Mouse (Mus musculus): ENCODE results near the gene Smco4.

Gene Smco4

GRCm38 (mm10) chr9:15507431-15507875 is 14.2 kb downstream of the Smco4 start:
- peak; percentile 25 for DNase-seq

GRCm38 (mm10) chr9:15509363-15509762 is 16.1 kb downstream of the Smco4 start:
- no peak for DNase-seq

GRCm38 (mm10) chr9:15510557-15511310 is 17.5 kb downstream of the Smco4 start:
- DNase-seq, result no peak

GRCm38 (mm10) chr9:15512918-15513317 is 19.7 kb downstream of the Smco4 start:
- DNase-seq, result no peak

GRCm38 (mm10) chr9:15516007-15516406 is 22.8 kb downstream of the Smco4 start:
- DNase-seq, result no peak

GRCm38 (mm10) chr9:15517979-15518378 is 24.7 kb downstream of the Smco4 start:
- no peak for DNase-seq

GRCm38 (mm10) chr9:15522348-15522747 is 29.1 kb downstream of the Smco4 start:
- DNase-seq, result no peak

GRCm38 (mm10) chr9:15522887-15523286 is 29.7 kb downstream of the Smco4 start:
- no peak for DNase-seq

GRCm38 (mm10) chr9:15523646-15524045 is 30.4 kb downstream of the Smco4 start:
- DNase-seq, result no peak

- DNase-seq, result no peak
These were observed 32.0 kb downstream of the Smco4 start for GRCm38 (mm10) chr9:15525246-15525645.

- DNase-seq, result no peak
These were observed 33.3 kb downstream of the Smco4 start for GRCm38 (mm10) chr9:15526539-15526938.

- DNase-seq, result no peak
These were observed 34.6 kb downstream of the Smco4 start for GRCm38 (mm10) chr9:15527846-15528245.

GRCm38 (mm10) chr9:15528368-15528767 is 35.1 kb downstream of the Smco4 start:
- no peak for DNase-seq

- DNase-seq, result no peak
These were observed 36.2 kb downstream of the Smco4 start for GRCm38 (mm10) chr9:15529275-15529964.

GRCm38 (mm10) chr9:15529965-15530320 is 36.7 kb downstream of the Smco4 start:
- no peak for DNase-seq

GRCm38 (mm10) chr9:15531204-15531603 is 38.0 kb downstream of the Smco4 start:
- no peak for DNase-seq

- DNase-seq, result no peak
These were observed 40.3 kb downstream of the Smco4 start for GRCm38 (mm10) chr9:15533336-15534070.

GRCm38 (mm10) chr9:15534110-15534509 is 40.9 kb downstream of the Smco4 start:
- DNase-seq, result no peak

GRCm38 (mm10) chr9:15535418-15535817 is 42.2 kb downstream of the Smco4 start:
- DNase-seq, result no peak

- no peak for DNase-seq
These were observed 43.7 kb downstream of the Smco4 start for GRCm38 (mm10) chr9:15536861-15537426.

GRCm38 (mm10) chr9:15537455-15538048 is 44.3 kb downstream of the Smco4 start:
- no peak for DNase-seq

GRCm38 (mm10) chr9:15538979-15539533 is 45.8 kb downstream of the Smco4 start:
- DNase-seq, result no peak

All from right cerebral cortex, postnatal 25 days (tissue).